Mouse (Mus musculus): ENCODE data around the gene Jund.

The Jund gene

GRCm38 (mm10) chr8:70698310-70699109 is at the start of gene Jund:
Jund (plus strand) TSS chr8:70698949.
- DNase-seq (ENCODE audit: low read depth, low spot score), result peak; percentile 100

GRCm38 (mm10) chr8:70649324-70649723 is 49.4 kb upstream of the Jund start:
- DNase-seq (ENCODE audit: low read depth, low spot score), result peak; percentile 98

GRCm38 (mm10) chr8:70650351-70650750 is 48.4 kb upstream of the Jund start:
- no peak for DNase-seq (ENCODE audit: low read depth, low spot score)

- DNase-seq (ENCODE audit: low read depth, low spot score), result peak; percentile 72
Observed at GRCm38 (mm10) chr8:70653226-70653625, 45.5 kb upstream of the Jund start.

- no peak for DNase-seq (ENCODE audit: low read depth, low spot score)
Observed at GRCm38 (mm10) chr8:70654121-70654520, 44.6 kb upstream of the Jund start.

GRCm38 (mm10) chr8:70655469-70655868 is 43.3 kb upstream of the Jund start:
- no peak for DNase-seq (ENCODE audit: low read depth, low spot score)

- DNase-seq (ENCODE audit: low read depth, low spot score), result no peak
Observed at GRCm38 (mm10) chr8:70656193-70656790, 42.5 kb upstream of the Jund start.

GRCm38 (mm10) chr8:70657214-70657613 is 41.5 kb upstream of the Jund start:
- DNase-seq (ENCODE audit: low read depth, low spot score), result no peak

- DNase-seq (ENCODE audit: low read depth, low spot score), result no peak
Observed at GRCm38 (mm10) chr8:70657739-70658138, 41.0 kb upstream of the Jund start.

GRCm38 (mm10) chr8:70658897-70659603 is 39.7 kb upstream of the Jund start:
- DNase-seq (ENCODE audit: low read depth, low spot score), result no peak

GRCm38 (mm10) chr8:70659604-70660272 is 39.0 kb upstream of the Jund start:
- peak; percentile 98 for DNase-seq (ENCODE audit: low read depth, low spot score)

GRCm38 (mm10) chr8:70660273-70660725 is 38.5 kb upstream of the Jund start, which contains the start of gene Pgpep1:
Pgpep1 (minus strand) TSS chr8:70660388.
- DNase-seq (ENCODE audit: low read depth, low spot score), result peak; percentile 96

GRCm38 (mm10) chr8:70663691-70664090 is 35.1 kb upstream of the Jund start:
- no peak for DNase-seq (ENCODE audit: low read depth, low spot score)

- DNase-seq (ENCODE audit: low read depth, low spot score), result no peak
Observed at GRCm38 (mm10) chr8:70664631-70665030, 34.1 kb upstream of the Jund start.

GRCm38 (mm10) chr8:70665599-70665998 is 33.1 kb upstream of the Jund start:
- no peak for DNase-seq (ENCODE audit: low read depth, low spot score)

- peak; percentile 72 for DNase-seq (ENCODE audit: low read depth, low spot score)
Observed at GRCm38 (mm10) chr8:70667071-70667470, 31.7 kb upstream of the Jund start.

GRCm38 (mm10) chr8:70671615-70672324 is 27.0 kb upstream of the Jund start:
- peak; percentile 65 for DNase-seq (ENCODE audit: low read depth, low spot score)

- DNase-seq (ENCODE audit: low read depth, low spot score), result no peak
Observed at GRCm38 (mm10) chr8:70672325-70673078, 26.2 kb upstream of the Jund start.

GRCm38 (mm10) chr8:70673079-70673856 is 25.5 kb upstream of the Jund start, which contains the start of gene Lsm4:
Lsm4 (plus strand) TSS chr8:70673248.
- DNase-seq (ENCODE audit: low read depth, low spot score), result peak; percentile 100

Measured in ES-CJ7 (cell line).